Mouse (Mus musculus) common myeloid progenitor, adult 5-6 weeks (primary cell): ENCODE results near the gene Bad. TPM values are rescaled to one million over a fixed set of nuclear protein-coding genes. Genes with fewer than 3 reads are reported as not detected.
"Not testable (repeated sequence)": the region's sequence is repeated elsewhere in the genome, so short reads cannot be mapped to it uniquely, and the experiment has no call there.

ENCODE experiments used
- ATAC-seq: replicated peaks from 2 replicates; pipeline ENCODE4 v1.8.0; 2016; ENCODE audit warnings: low read depth, mild to moderate bottlenecking, moderate TSS enrichment, inconsistent platforms; ENCODE audit not compliant: poor library complexity, severe bottlenecking
- total RNA-seq: library from RNA; stranded (forward); fragments of 200-1000, 187-1606 nt; gene quantifications from 2 replicates; pipeline ENCODE4 v1.2.3, GENCODE M21; 2017

The Bad gene
- total RNA-seq, 1 experiment from 2014 or later = 36.4 TPM

GRCm38 (mm10) chr19:6979486-6980380 lies 38.1 kb downstream of the Bad start:
- peak; percentile 79 for ATAC-seq

- peak; percentile 53 for ATAC-seq
These were observed 38.9 kb downstream of the Bad start, which contains the start of gene Fkbp2 for GRCm38 (mm10) chr19:6980381-6981093. Gene Fkbp2 (minus strand): TSS chr19:6980501.

GRCm38 (mm10) chr19:6981465-6981864 lies 39.8 kb downstream of the Bad start:
- no peak for ATAC-seq

GRCm38 (mm10) chr19:6983621-6984020 lies 42.0 kb downstream of the Bad start:
- ATAC-seq = no peak

- ATAC-seq = no peak
These were observed 43.6 kb downstream of the Bad start for GRCm38 (mm10) chr19:6985300-6985699.

GRCm38 (mm10) chr19:6985951-6986708 lies 44.5 kb downstream of the Bad start:
- no peak for ATAC-seq

GRCm38 (mm10) chr19:6987061-6987903 lies 45.6 kb downstream of the Bad start, which contains the start of gene Vegfb:
Gene Vegfb (minus strand): TSS chr19:6987651.
- peak; percentile 27 for ATAC-seq

GRCm38 (mm10) chr19:6987904-6988285 lies 46.2 kb downstream of the Bad start:
- no peak for ATAC-seq

GRCm38 (mm10) chr19:6989251-6989650 lies 47.6 kb downstream of the Bad start:
- ATAC-seq = no peak

- no peak for ATAC-seq
These were observed 49.1 kb downstream of the Bad start for GRCm38 (mm10) chr19:6990712-6991111.

- not testable (repeated sequence) for ATAC-seq
These were observed 49.5 kb downstream of the Bad start for GRCm38 (mm10) chr19:6991166-6991565.

- ATAC-seq = peak; percentile 91
These were observed 50.6 kb downstream of the Bad start, which contains the start of gene Dnajc4 for GRCm38 (mm10) chr19:6992011-6992858. Gene Dnajc4 (minus strand): TSS chr19:6992572.

GRCm38 (mm10) chr19:6993011-6993770 lies 51.5 kb downstream of the Bad start:
- no peak for ATAC-seq

GRCm38 (mm10) chr19:6994002-6994401 lies 52.3 kb downstream of the Bad start:
- no peak for ATAC-seq

- ATAC-seq = no peak
These were observed 52.8 kb downstream of the Bad start for GRCm38 (mm10) chr19:6994489-6994888.

GRCm38 (mm10) chr19:6995255-6995991 lies 53.8 kb downstream of the Bad start:
- ATAC-seq = no peak

GRCm38 (mm10) chr19:6996006-6996405 lies 54.3 kb downstream of the Bad start, which contains the start of the genes Nudt22 and Trpt1:
Gene Nudt22 (minus strand): TSS chr19:6996117.
Gene Trpt1 (plus strand): TSS chr19:6996131.
- ATAC-seq = peak; percentile 59
